Mouse (Mus musculus): Measurements from ENCODE around the gene Aff3. TPM values are rescaled to one million over a fixed set of nuclear protein-coding genes. Genes with fewer than 3 reads are reported as not detected.
"Not testable (repeated sequence)": the region's sequence is repeated elsewhere in the genome, so short reads cannot be mapped to it uniquely, and the experiment has no call there.

Gene Aff3
- polyA plus RNA-seq, 1 experiment from 2014 or later, result 1.9 TPM

- H3K9me3 ChIP-seq (ENCODE audit: control insufficient read depth, low read length), result no peaks in the 10 kb centered on the region
- TF ChIP-seq EP300 (optimal IDR thresholded peaks at IDR 0.05) (no peak), CTCF (IDR thresholded peaks at IDR 0.05; ENCODE audit: low read depth) (no peak)
- H3K4me2 ChIP-seq (replicated peaks; ENCODE audit: low read depth), result no peak overlapping the region
- no peaks in the 10 kb centered on the region for H3K27me3 ChIP-seq (ENCODE audit: control insufficient read depth, insufficient read depth, low read length)
- no peak overlapping the region for H3K27ac ChIP-seq (replicated peaks)
- no peaks in the 10 kb centered on the region for H3K4me1 ChIP-seq (replicated peaks; ENCODE audit: control insufficient read depth, insufficient read depth)
- 63% methylated on average over 6 of the region's 6 CpGs for WGBS
- ATAC-seq (ENCODE audit: low FRiP score, low TSS enrichment) (no peak), DNase-seq (ENCODE audit: low spot score) (no peak)
- no peak overlapping the region for H3K9ac ChIP-seq (ENCODE audit: low read length)
- no peak overlapping the region for H3K4me3 ChIP-seq (ENCODE audit: low read depth, low read length)
- no peaks in the 10 kb centered on the region for H3K36me3 ChIP-seq (ENCODE audit: control insufficient read depth, insufficient read depth, low read length)
Observed at GRCm38 (mm10) chr1:38440471-38440815, 224.3 kb downstream of the Aff3 start.

GRCm38 (mm10) chr1:38439751-38440470, 224.8 kb downstream of the Aff3 start:
- no peak overlapping the region for H3K27ac ChIP-seq (replicated peaks)
- no peaks in the 10 kb centered on the region for H3K36me3 ChIP-seq (ENCODE audit: control insufficient read depth, insufficient read depth, low read length)
- H3K4me3 ChIP-seq (ENCODE audit: low read depth, low read length), result no peak overlapping the region
- DNase-seq (ENCODE audit: low spot score), result no peak
- H3K27me3 ChIP-seq (ENCODE audit: control insufficient read depth, insufficient read depth, low read length), result no peaks in the 10 kb centered on the region
- WGBS, result 41% methylated on average over 4 of the region's 4 CpGs
- H3K9ac ChIP-seq (ENCODE audit: low read length), result no peak overlapping the region
- no peak overlapping the region for H3K4me2 ChIP-seq (replicated peaks; ENCODE audit: low read depth)
- H3K9me3 ChIP-seq (ENCODE audit: control insufficient read depth, low read length), result no peaks in the 10 kb centered on the region
- TF ChIP-seq CTCF (IDR thresholded peaks at IDR 0.05; ENCODE audit: low read depth), result no peak
- no peak for TF ChIP-seq EP300 (optimal IDR thresholded peaks at IDR 0.05)
- no peak for ATAC-seq (ENCODE audit: low FRiP score, low TSS enrichment)
- H3K4me1 ChIP-seq (replicated peaks; ENCODE audit: control insufficient read depth, insufficient read depth), result no peaks in the 10 kb centered on the region

GRCm38 (mm10) chr1:38438447-38438846, 226.3 kb downstream of the Aff3 start:
- Histone ChIP-seq H3K4me1 (replicated peaks; ENCODE audit: control insufficient read depth, insufficient read depth) (no peaks in the 10 kb centered on the region), H3K27me3 (ENCODE audit: control insufficient read depth, insufficient read depth, low read length) (no peaks in the 10 kb centered on the region), H3K9me3 (ENCODE audit: control insufficient read depth, low read length) (no peaks in the 10 kb centered on the region), H3K4me2 (replicated peaks; ENCODE audit: low read depth) (no peak overlapping the region), H3K4me3 (ENCODE audit: low read depth, low read length) (no peak overlapping the region), H3K27ac (replicated peaks) (no peak overlapping the region), H3K9ac (ENCODE audit: low read length) (no peak overlapping the region), H3K36me3 (ENCODE audit: control insufficient read depth, insufficient read depth, low read length) (no peaks in the 10 kb centered on the region)
- WGBS, result 49% methylated on average over 4 of the region's 4 CpGs
- DNase-seq (ENCODE audit: low spot score) (no peak), ATAC-seq (ENCODE audit: low FRiP score, low TSS enrichment) (no peak)
- TF ChIP-seq CTCF (IDR thresholded peaks at IDR 0.05; ENCODE audit: low read depth) (no peak), EP300 (optimal IDR thresholded peaks at IDR 0.05) (no peak)

- TF ChIP-seq EP300 (optimal IDR thresholded peaks at IDR 0.05), result no peak
- no peak for TF ChIP-seq CTCF (IDR thresholded peaks at IDR 0.05; ENCODE audit: low read depth)
- Histone ChIP-seq H3K36me3 (ENCODE audit: control insufficient read depth, insufficient read depth, low read length) (no peaks in the 10 kb centered on the region), H3K4me3 (ENCODE audit: low read depth, low read length) (no peak overlapping the region), H3K27ac (replicated peaks) (no peak overlapping the region), H3K4me1 (replicated peaks; ENCODE audit: control insufficient read depth, insufficient read depth) (no peaks in the 10 kb centered on the region), H3K27me3 (ENCODE audit: control insufficient read depth, insufficient read depth, low read length) (no peaks in the 10 kb centered on the region), H3K9me3 (ENCODE audit: control insufficient read depth, low read length) (no peaks in the 10 kb centered on the region), H3K4me2 (replicated peaks; ENCODE audit: low read depth) (no peak overlapping the region), H3K9ac (ENCODE audit: low read length) (no peak overlapping the region)
- DNase-seq (ENCODE audit: low spot score) (no peak), ATAC-seq (ENCODE audit: low FRiP score, low TSS enrichment) (no peak)
- 41% methylated on average over 4 of the region's 4 CpGs for WGBS
Observed at GRCm38 (mm10) chr1:38437671-38438070, 227.1 kb downstream of the Aff3 start.

GRCm38 (mm10) chr1:38436471-38437340, 228.0 kb downstream of the Aff3 start:
- TF ChIP-seq EP300 (optimal IDR thresholded peaks at IDR 0.05) (no peak), CTCF (IDR thresholded peaks at IDR 0.05; ENCODE audit: low read depth) (no peak)
- no peak overlapping the region for H3K4me3 ChIP-seq (ENCODE audit: low read depth, low read length)
- H3K9me3 ChIP-seq (ENCODE audit: control insufficient read depth, low read length), result no peaks in the 10 kb centered on the region
- no peaks in the 10 kb centered on the region for H3K36me3 ChIP-seq (ENCODE audit: control insufficient read depth, insufficient read depth, low read length)
- H3K4me1 ChIP-seq (replicated peaks; ENCODE audit: control insufficient read depth, insufficient read depth), result no peaks in the 10 kb centered on the region
- DNase-seq (ENCODE audit: low spot score) (no peak), ATAC-seq (ENCODE audit: low FRiP score, low TSS enrichment) (no peak)
- no peak overlapping the region for H3K4me2 ChIP-seq (replicated peaks; ENCODE audit: low read depth)
- no peak overlapping the region for H3K27ac ChIP-seq (replicated peaks)
- WGBS, result 48% methylated on average over 12 of the region's 12 CpGs
- H3K27me3 ChIP-seq (ENCODE audit: control insufficient read depth, insufficient read depth, low read length), result no peaks in the 10 kb centered on the region
- no peak overlapping the region for H3K9ac ChIP-seq (ENCODE audit: low read length)

- not testable (repeated sequence) for H3K4me2 ChIP-seq (replicated peaks; ENCODE audit: low read depth)
Observed at GRCm38 (mm10) chr1:38430311-38430710, 234.4 kb downstream of the Aff3 start.

More at GRCm38 (mm10) chr1:38430311-38430710, 234.4 kb downstream of the Aff3 start:
- H3K27ac ChIP-seq (replicated peaks); H3K4me1 ChIP-seq (replicated peaks; ENCODE audit: control insufficient read depth, insufficient read depth); H3K27me3 ChIP-seq (ENCODE audit: control insufficient read depth, insufficient read depth, low read length); H3K9me3 ChIP-seq (ENCODE audit: control insufficient read depth, low read length); H3K36me3 ChIP-seq (ENCODE audit: control insufficient read depth, insufficient read depth, low read length); H3K4me3 ChIP-seq (ENCODE audit: low read depth, low read length); H3K9ac ChIP-seq (ENCODE audit: low read length); ATAC-seq (ENCODE audit: low FRiP score, low TSS enrichment); DNase-seq (ENCODE audit: low spot score): not testable (repeated sequence)
- WGBS, result 92% methylated on average over 12 of the region's 12 CpGs

All from stomach, postnatal 0 days (tissue).